Mouse (Mus musculus) testis, postnatal 10 days (tissue): Measurements from ENCODE around the gene Cd86.

Source experiments
- DNase-seq: peaks from one replicate; pipeline ENCODE4 v3.0.0; 2021; ENCODE audit warnings: low spot score

Cd86 gene

GRCm38 (mm10) chr16:36596671-36597410 is 69.0 kb downstream of the Cd86 start:
- DNase-seq: no peak

GRCm38 (mm10) chr16:36589898-36590297 is 76.0 kb downstream of the Cd86 start:
- DNase-seq: no peak

DNA sequence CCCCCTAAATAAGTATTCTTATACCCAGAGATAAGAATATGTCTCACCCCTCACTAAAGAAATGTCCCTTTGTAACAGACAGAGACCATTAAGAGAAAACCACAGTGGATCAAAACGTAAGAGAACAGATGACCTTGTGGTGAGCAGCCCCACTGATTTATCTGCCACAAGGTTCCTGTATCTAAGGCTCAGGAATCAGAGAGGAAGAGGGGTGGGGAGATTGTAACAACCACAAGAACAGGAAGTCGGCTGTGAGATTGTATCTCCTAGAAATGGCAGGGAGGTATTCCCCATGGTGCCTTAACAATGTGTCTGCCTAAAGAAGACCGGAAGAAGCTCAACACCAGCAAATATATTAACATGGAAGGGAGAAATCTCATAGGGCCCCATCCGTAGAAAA is 77.9 kb downstream of the Cd86 start:
- no peak for DNase-seq

GRCm38 (mm10) chr16:36582073-36582472 is 83.8 kb downstream of the Cd86 start:
- DNase-seq: no peak

DNA sequence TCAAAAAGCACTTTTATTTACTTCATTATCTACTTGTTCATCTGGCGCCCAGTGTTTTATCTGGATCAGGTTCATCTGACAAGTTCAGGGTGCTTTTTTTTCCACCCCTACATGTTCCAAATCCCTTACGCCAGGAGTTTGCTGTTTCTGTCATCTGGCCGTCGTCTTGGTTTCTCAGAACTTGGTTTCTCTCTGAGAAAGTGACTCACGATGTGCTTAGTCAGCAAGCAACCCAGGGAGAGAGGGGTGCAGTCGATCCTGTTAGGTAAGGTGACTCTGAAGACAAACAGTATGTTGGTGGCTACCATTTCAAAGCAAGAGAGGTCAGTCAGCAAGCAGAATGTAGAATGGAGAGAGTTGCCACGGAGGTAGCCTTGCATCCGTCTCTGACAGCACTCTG is 93.9 kb downstream of the Cd86 start:
- DNase-seq: no peak

DNA sequence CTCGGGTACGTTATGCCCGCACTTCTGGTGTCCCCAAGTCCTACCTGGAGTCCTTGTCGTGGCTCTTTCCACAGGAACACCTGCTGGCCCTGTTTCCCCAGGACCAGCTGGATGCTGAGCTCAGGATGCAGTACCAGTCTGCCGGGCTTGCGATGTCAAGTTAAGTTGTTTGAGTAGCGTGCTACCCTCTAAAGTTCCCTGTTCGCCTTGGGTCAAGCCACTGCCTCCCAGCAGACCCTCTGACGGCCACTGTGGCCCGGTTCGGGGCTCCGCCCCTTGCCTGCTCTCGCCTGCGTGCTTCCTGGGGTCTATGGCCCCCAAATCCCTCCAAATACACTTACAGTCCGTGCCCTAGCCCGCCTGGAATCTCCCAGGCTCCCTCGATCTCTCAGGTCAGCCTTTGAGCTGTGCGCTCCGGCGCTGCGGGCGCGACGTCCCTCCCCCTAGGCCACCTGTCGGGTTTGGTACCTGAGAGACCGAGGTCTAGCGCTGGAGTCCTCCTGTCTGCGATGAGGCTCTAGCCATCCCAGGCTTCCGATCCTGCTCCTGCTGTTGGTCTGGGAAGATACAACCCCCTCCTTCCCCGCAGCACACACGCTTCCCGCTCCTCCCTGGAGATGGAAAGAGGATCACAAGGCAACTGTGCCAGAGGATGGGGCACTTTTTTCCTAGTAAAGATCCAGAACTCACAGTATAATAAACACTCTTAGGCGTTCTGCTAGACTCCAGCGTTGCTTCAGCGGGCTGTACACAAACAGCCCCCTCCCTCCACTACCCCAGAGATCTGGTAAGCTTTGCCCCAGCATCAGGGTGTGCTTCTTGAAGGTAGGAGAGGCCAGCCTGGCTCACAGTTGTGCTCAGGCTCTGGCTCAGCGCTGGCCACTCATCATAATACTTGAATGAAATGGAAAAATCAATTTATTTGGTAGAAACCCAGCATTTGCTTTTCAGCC is 104.2 kb downstream of the Cd86 start, which contains the start of gene Casr:
Gene Casr, minus strand, starts transcription at position 756 of the 953 bp plus-strand sequence.
- DNase-seq: no peak

DNA sequence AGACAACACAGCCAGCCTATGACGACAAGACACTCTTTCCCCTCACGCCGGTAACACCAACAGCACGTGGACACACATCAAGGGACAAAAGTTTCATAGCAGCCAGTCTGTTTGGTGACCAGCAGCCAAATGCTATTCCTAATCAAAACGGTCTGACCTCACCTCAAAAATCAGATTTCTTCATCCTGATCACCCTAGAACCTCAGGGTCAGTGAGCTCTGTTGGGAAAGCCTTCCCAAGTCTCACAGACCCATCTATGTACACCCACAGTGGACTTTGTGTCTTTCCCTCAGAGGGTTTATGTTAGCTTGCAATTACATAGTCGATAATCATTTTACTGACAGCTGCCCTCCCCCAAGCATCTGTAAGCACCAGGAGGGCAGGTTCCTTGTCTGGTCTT is 106.3 kb downstream of the Cd86 start:
- DNase-seq: no peak

GRCm38 (mm10) chr16:36555672-36556165 is 110.2 kb downstream of the Cd86 start:
- no peak for DNase-seq
